Mouse (Mus musculus) forebrain, embryonic 12.5 days (tissue): ENCODE data around the gene Pygo2. TPM values are rescaled to one million over a fixed set of nuclear protein-coding genes. Genes with fewer than 3 reads are reported as not detected.
"Not testable (repeated sequence)": the region's sequence is repeated elsewhere in the genome, so short reads cannot be mapped to it uniquely, and the experiment has no call there.

Experiments used
- ATAC-seq: fragments of 200-750 bp; cut with Nextera tagmentation; 2 replicates; pipeline ENCODE4 v1.8.0; 2017; ENCODE audit warnings: moderate TSS enrichment; ENCODE audit not compliant: low FRiP score
- H3K27ac ChIP-seq: fragments of 300-500 bp; sonication (generic); 2 replicates; pipeline ENCODE4 v1.5.1; 2016; ENCODE audit warnings: mild to moderate bottlenecking
- H3K27me3 ChIP-seq: fragments of 300-500 bp; sonication (generic); 2 replicates; pipeline ENCODE4 v1.6.1; 2016; ENCODE audit warnings: mild to moderate bottlenecking
- H3K36me3 ChIP-seq: fragments of 300-500 bp; sonication (generic); replicated peaks from 2 replicates; pipeline ENCODE4 v1.6.1; 2016; ENCODE audit warnings: mild to moderate bottlenecking
- H3K4me1 ChIP-seq: fragments of 300-500 bp; sonication (generic); 2 replicates; pipeline ENCODE4 v1.6.1; 2016
- H3K4me2 ChIP-seq: fragments of 300-500 bp; sonication (generic); 2 replicates; pipeline ENCODE4 v1.6.1; 2016; ENCODE audit warnings: mild to moderate bottlenecking, moderate library complexity
- H3K4me3 ChIP-seq: fragments of 300-500 bp; sonication (generic); replicated peaks from 2 replicates; pipeline ENCODE4 v1.5.1; 2016; ENCODE audit warnings: mild to moderate bottlenecking
- H3K9ac ChIP-seq: fragments of 300-500 bp; sonication (generic); 2 replicates; pipeline ENCODE4 v1.6.1; 2016; ENCODE audit warnings: mild to moderate bottlenecking
- H3K9me3 ChIP-seq: fragments of 300-500 bp; sonication (generic); 2 replicates; pipeline ENCODE4 v1.6.1; 2016
- WGBS: fragments of 180-500 bp; shearing (Covaris S2); methylation state at CpG from one replicate; pipeline ENCODE4 v1.1.7; 2016; 5-methylcytosine and 5-hydroxymethylcytosine counted together
- polyA plus RNA-seq: library from polyadenylated mRNA; unstranded; fragments of >200 nt; fragmentation: Nextera tagmentation; extraction: Ambion mirVana; gene quantifications from 2 replicates; pipeline ENCODE4 v1.2.1, GENCODE M21; 2016

The Pygo2 gene
- polyA plus RNA-seq, 1 experiment from 2014 or later, result 47.2 TPM

GRCm38 (mm10) chr3:89429021-89429420 is 993 bp upstream of the Pygo2 start:
- not testable (repeated sequence) for H3K27me3 ChIP-seq, H3K9ac ChIP-seq, H3K4me2 ChIP-seq, ATAC-seq, H3K9me3 ChIP-seq, H3K27ac ChIP-seq, H3K4me3 ChIP-seq
- 94% methylated on average over 7 of the region's 7 CpGs for WGBS
- Histone ChIP-seq H3K36me3 (peaks cover 41% of the 10 kb centered on the region), H3K4me1 (peaks cover 14% of the 10 kb centered on the region)

DNA sequence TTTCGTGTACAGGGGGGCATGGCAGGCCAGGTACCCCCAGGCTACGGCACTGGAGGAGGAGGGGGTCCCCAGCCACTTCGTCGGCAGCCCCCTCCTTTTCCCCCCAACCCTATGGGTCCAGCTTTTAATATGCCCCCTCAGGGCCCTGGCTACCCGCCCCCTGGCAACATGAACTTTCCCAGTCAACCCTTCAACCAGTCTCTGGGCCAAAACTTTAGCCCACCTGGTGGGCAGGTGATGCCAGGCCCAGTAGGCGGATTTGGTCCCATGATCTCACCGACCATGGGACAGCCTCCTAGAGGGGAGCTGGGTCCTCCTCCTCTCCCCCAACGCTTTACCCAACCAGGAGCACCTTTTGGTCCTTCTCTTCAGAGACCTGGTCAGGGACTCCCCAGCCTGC is 2.6 kb downstream of the Pygo2 start:
- H3K27me3 ChIP-seq, result no peaks in the 10 kb centered on the region
- no peak overlapping the region for H3K4me2 ChIP-seq
- peaks cover 41% of the 10 kb centered on the region for H3K4me1 ChIP-seq
- WGBS, result 97% methylated on average over 8 of the region's 8 CpGs
- H3K27ac ChIP-seq, result no peak overlapping the region
- H3K36me3 ChIP-seq, result peaks cover 26% of the 10 kb centered on the region
- no peak overlapping the region for H3K4me3 ChIP-seq
- H3K9ac ChIP-seq, result no peak overlapping the region
- H3K9me3 ChIP-seq, result no peaks in the 10 kb centered on the region
- no peak for ATAC-seq

DNA sequence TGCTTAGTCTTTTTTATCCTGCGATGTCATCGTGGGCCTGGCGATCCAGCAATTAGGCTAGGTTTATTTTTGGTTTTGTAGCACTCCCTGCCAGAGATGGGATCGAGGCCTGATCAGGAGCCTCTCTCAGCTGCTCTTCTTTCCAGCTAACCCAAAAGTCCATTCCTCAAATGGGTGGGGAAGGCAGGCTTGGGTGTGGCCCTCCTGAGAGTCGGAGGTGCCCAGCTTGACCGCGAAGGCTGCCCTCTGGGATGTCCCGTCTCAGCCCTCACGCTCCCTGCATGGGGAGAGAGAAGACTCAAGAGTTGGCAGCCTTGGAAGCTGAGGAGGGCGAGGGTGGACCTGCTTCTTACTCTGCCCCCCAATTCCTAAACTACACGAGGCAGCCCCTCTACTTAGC is 4.5 kb downstream of the Pygo2 start:
- Histone ChIP-seq H3K4me2 (no peak overlapping the region), H3K27ac (peak overlapping the region; percentile 68), H3K9me3 (no peaks in the 10 kb centered on the region), H3K27me3 (no peaks in the 10 kb centered on the region), H3K36me3 (peaks cover 26% of the 10 kb centered on the region), H3K4me3 (no peak overlapping the region), H3K9ac (no peak overlapping the region), H3K4me1 (peaks cover 41% of the 10 kb centered on the region)
- ATAC-seq, result no peak
- WGBS, result 80% methylated on average over 11 of the region's 11 CpGs

DNA sequence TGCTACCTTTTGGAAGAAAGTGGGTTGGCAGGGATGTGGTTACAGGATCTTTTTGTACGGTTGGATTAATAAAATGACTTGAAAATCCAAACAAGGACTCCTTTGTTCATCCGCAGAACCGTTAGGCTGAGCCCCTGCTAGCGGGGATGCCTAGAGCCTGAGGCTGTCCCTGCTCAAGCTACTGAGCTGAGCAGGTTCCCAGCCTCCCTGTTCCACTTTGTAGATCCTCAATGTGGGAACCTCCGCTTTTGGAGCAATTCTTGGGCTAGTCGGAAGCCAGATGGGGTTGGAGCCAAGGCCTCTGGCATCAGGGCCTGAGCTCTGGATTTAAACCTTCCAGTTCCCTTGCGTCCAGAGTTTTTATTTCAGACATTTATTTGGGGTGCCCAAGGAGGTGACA is 5.0 kb downstream of the Pygo2 start:
- H3K9ac ChIP-seq, result no peak overlapping the region
- H3K4me1 ChIP-seq, result peaks cover 41% of the 10 kb centered on the region
- H3K27ac ChIP-seq, result peak overlapping the region; percentile 68
- H3K27me3 ChIP-seq, result no peaks in the 10 kb centered on the region
- no peak overlapping the region for H3K4me2 ChIP-seq
- 61% methylated on average over 7 of the region's 7 CpGs for whole genome bisulfite sequencing
- ATAC-seq, result no peak
- peaks cover 26% of the 10 kb centered on the region for H3K36me3 ChIP-seq
- no peaks in the 10 kb centered on the region for H3K9me3 ChIP-seq
- H3K4me3 ChIP-seq, result no peak overlapping the region

DNA sequence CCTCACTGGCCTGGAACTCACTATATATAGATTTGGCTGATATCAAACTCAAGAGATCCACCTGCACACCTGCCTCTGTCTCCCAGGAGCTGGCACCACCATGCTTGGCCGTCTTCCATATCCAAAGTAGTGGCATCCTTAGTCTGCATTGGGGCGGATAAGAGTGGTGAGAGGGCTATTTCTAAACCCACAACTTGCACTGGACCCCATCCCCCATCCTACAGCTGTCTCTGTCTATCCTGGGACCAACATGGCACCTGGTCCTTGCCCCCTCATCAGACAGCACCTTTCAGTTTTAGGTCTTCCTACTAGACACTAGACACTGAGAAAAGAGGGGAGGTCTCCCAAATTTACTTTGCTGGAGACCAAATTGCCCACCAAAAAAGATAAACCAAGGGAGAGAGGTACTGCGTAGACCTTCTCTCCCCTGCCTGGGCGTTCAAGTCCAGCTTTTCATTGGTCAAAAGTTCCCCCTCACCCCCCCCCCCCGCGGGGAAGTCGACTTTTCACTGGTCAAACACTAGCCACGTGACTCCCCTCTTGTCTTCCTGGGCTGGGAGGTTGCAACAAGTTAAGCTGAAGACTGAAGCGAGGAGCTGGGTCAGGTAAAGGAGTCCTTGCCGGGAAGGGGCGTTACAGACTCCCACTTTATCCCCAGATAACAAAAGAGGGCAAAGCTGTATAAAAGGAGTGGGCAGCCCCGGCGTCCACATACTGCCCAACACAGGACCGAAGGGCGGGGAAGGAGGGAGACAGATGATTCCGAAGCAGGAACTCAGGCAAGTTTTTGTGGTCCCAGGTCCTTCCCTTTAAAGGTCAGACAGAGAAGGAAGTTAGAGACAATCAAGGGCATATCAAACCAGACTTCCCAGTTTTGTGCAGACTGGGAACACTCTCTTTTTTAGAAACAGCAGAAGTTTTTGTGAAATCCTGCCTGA is 6.4 kb downstream of the Pygo2 start, which contains the start of gene Pbxip1:
Gene Pbxip1, plus strand, starts transcription at position 531 of the 938 bp plus-strand sequence.
- H3K9me3 ChIP-seq, result no peaks in the 10 kb centered on the region
- peaks cover 31% of the 10 kb centered on the region for H3K4me1 ChIP-seq
- no peaks in the 10 kb centered on the region for H3K27me3 ChIP-seq
- H3K4me3 ChIP-seq, result peak within 1 kb of the TSS; percentile 37
- WGBS, result 3% methylated on average over 16 of the region's 16 CpGs
- peak within 1 kb of the TSS; percentile 52 for H3K9ac ChIP-seq
- ATAC-seq, result peak; percentile 72
- peak within 1 kb of the TSS; percentile 61 for H3K4me2 ChIP-seq
- peaks cover 26% of the 10 kb centered on the region for H3K36me3 ChIP-seq
- H3K27ac ChIP-seq, result peak within 1 kb of the TSS; percentile 36; the same call in 1 of the 2 replicates

DNA sequence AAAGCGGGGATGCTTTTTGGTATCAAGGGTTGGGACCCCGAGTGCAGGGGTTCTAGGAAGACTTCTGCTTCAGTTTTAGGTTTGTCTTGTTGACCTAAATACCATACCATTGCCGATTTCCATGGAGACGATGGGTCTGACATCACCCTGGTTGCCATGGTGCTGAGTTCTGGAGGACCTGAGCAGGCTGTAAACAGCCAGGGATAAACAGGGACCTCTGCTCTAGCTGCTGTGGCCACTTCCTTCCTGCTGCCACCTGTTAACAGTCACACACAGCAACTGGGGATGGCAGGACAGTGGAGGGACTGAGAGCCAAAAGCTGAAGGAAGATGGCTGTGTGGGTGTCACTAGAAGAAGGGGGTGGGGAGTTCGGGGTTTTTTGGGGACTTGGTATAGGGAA is 7.3 kb downstream of the Pygo2 start:
- Histone ChIP-seq H3K36me3 (peaks cover 24% of the 10 kb centered on the region), H3K9me3 (no peaks in the 10 kb centered on the region), H3K4me1 (peaks cover 27% of the 10 kb centered on the region), H3K4me2 (peak overlapping the region; percentile 61), H3K27ac (no peak overlapping the region), H3K9ac (peak overlapping the region; percentile 52), H3K4me3 (peak overlapping the region; percentile 37), H3K27me3 (no peaks in the 10 kb centered on the region)
- WGBS, result 27% methylated on average over 5 of the region's 5 CpGs
- peak; percentile 8; the same call in 1 of the 2 replicates for ATAC-seq

GRCm38 (mm10) chr3:89440691-89441090 is 10.7 kb downstream of the Pygo2 start:
- no peak overlapping the region for H3K4me3 ChIP-seq
- ATAC-seq, result no peak
- no peak overlapping the region for H3K27ac ChIP-seq
- no peaks in the 10 kb centered on the region for H3K9me3 ChIP-seq
- no peak overlapping the region for H3K9ac ChIP-seq
- no peaks in the 10 kb centered on the region; the same call in 1 of the 2 replicates for H3K36me3 ChIP-seq
- no peak overlapping the region for H3K4me2 ChIP-seq
- H3K4me1 ChIP-seq, result peaks cover 17% of the 10 kb centered on the region
- H3K27me3 ChIP-seq, result no peaks in the 10 kb centered on the region
- WGBS, result 96% methylated on average over 2 of the region's 2 CpGs

DNA sequence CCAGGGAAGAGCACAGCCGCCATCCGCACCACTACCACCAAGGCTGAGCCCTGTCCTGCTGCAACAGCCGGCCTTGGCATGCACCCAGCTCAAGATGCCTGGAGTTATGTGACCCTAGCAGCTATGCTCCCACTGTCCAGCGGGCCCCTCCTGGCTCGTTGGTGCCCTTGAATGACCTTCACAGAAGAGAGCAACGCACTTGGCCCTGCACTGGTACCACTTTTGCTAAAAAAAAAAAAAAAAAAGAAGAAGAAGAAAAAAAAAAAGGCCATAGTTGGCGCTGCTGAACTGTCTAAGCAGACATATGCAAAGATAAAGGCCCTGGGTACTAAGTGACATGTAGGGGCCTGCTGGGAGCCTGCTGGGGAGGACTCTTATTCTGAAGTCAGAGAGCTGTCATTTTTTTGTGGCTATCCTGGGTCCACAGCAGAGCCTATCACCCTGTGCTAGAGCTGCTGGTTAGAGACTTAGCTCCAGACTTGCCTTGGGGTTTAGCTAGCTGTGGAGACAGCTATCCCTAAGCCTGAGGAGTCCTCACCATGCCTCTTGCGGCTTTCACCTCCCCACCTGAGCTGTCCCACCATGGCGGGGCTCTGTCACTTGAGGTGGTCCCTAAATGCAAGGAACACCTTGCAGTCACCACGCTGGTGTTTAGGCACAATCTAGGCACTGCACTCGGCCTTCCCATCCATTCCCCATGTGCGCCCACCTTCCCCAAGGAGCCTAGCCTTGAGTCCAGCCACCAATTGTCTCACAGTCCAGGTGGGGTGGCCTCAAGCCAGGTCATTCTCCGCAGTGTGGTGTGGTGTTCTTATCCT is 18.9 kb downstream of the Pygo2 start:
- no peak overlapping the region for H3K4me2 ChIP-seq
- no peak for ATAC-seq
- 72% methylated on average over 13 of the region's 13 CpGs for WGBS
- no peaks in the 10 kb centered on the region for H3K9me3 ChIP-seq
- no peaks in the 10 kb centered on the region for H3K27me3 ChIP-seq
- H3K9ac ChIP-seq, result no peak overlapping the region
- H3K4me1 ChIP-seq, result peaks cover 3% of the 10 kb centered on the region; the same call in 1 of the 2 replicates
- no peak overlapping the region for H3K4me3 ChIP-seq
- no peak overlapping the region for H3K27ac ChIP-seq
- no peaks in the 10 kb centered on the region; the same call in 1 of the 2 replicates for H3K36me3 ChIP-seq

- Histone ChIP-seq H3K9me3 (no peaks in the 10 kb centered on the region), H3K4me3 (no peak overlapping the region), H3K36me3 (no peaks in the 10 kb centered on the region; the same call in 1 of the 2 replicates), H3K27ac (no peak overlapping the region), H3K27me3 (no peaks in the 10 kb centered on the region), H3K9ac (no peak overlapping the region), H3K4me1 (peaks cover 3% of the 10 kb centered on the region; the same call in 1 of the 2 replicates), H3K4me2 (no peak overlapping the region)
- peak; percentile 74 for ATAC-seq
- WGBS, result 46% methylated on average over 7 of the region's 7 CpGs
Measured at GRCm38 (mm10) chr3:89449541-89449940, 19.5 kb downstream of the Pygo2 start.

- no peak overlapping the region for H3K4me2 ChIP-seq
- H3K27ac ChIP-seq, result no peak overlapping the region
- H3K27me3 ChIP-seq, result no peaks in the 10 kb centered on the region
- no peak overlapping the region for H3K9ac ChIP-seq
- WGBS, result 95% methylated on average over 1 of the region's 1 CpGs
- H3K4me3 ChIP-seq, result no peak overlapping the region
- ATAC-seq, result no peak
- H3K36me3 ChIP-seq, result no peaks in the 10 kb centered on the region
- no peaks in the 10 kb centered on the region for H3K9me3 ChIP-seq
- peaks cover 5% of the 10 kb centered on the region; the same call in 1 of the 2 replicates for H3K4me1 ChIP-seq
Measured at GRCm38 (mm10) chr3:89451916-89452315, 21.9 kb downstream of the Pygo2 start.

DNA sequence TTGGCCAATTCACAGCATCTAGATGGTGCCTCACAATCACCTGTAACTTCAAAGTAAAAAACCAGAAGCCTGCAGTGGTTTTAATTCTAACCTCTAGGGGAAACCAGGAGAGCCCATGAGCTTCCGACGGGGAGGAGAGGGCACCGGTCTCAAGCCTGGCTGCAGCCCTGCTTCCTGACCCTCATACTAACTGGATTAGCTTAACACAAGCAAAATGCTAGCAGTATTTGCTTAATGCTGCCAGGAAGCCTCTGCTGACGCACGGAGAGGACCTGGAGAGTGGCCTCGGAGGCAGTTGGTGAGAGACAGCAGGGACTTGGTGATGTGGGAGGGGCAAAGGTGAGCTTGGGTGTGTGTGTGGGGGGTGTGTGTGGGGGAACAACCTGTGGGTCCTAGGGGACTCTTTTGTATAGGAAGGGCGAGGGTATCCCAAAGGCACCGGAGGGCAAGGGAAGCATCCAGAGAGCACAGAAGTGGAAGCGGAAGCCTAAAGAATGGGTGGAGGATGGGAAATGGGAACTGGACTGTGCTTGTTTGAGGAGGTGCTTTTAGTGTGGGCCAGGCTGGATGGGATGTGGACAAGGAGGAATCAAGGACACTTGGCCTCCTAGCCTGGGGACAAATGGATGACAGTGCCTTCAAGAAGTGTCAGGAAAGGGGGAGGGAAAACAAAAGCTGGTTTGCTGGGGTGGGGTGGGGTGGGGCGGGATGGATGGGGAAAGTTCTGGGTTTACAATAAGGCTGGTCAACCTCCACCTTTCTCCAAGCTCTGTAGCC is 24.6 kb downstream of the Pygo2 start, which contains the start of gene Pmvk:
Gene Pmvk, plus strand, starts transcription at position 141 of the 777 bp plus-strand sequence.
- Histone ChIP-seq H3K27ac (no peak within 1 kb of the TSS), H3K9ac (no peak within 1 kb of the TSS), H3K4me3 (no peak within 1 kb of the TSS), H3K27me3 (no peaks in the 10 kb centered on the region), H3K4me1 (peaks cover 10% of the 10 kb centered on the region), H3K36me3 (no peaks in the 10 kb centered on the region), H3K4me2 (no peak within 1 kb of the TSS), H3K9me3 (no peaks in the 10 kb centered on the region)
- 59% methylated on average over 10 of the region's 10 CpGs for WGBS
- ATAC-seq, result no peak
